9 mouse cellular contexts compared by ENCODE assay signal in the genomic region with DNA sequence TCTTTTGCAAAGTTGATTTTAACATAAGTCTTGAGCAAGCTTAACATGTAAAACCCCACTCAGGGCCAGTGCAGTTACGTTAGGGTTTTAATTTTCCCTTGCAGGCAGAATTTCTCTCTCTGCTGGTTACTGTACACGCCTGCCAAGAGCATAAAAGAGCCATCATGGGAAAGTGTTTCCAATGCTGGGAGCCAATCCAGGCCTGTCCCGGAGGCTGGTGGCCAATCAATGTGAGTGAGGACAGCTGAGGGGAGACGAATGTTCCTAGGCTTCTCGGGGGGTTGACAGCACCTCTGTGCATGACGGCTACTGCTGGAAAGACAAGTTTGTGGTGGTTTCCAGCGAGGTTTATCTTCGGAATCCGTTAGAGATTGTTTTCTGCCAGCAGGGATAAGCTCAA.
DNase-seq lines count a peak whose midpoint lies in the region; TF ChIP-seq lines count a peak whose summit lies in the region.
"Had no signal": no experiment of that assay in that cellular context is flagged by ENCODE, and none has a peak within 500 bp of the region (broad histone marks: within the 10 kb centered on the region; RNA-seq: fewer than 3 reads in every experiment).

No protein-coding gene starts in this region.

- no peak for TF ChIP-seq CTCF in kidney, adult 2 months (conservative IDR thresholded peaks at IDR 0.05; ENCODE audit: insufficient read depth, insufficient read length, low read depth, low read length)

- no peaks in the 10 kb centered on the region for H3K27me3 ChIP-seq in kidney, adult 2 months (replicated peaks; ENCODE audit: control insufficient read depth, insufficient read depth, low read length)

- H3K4me1 ChIP-seq in kidney, adult 2 months (ENCODE audit: control insufficient read depth, insufficient read depth, low read length) = peaks cover 4% of the 10 kb centered on the region; the same call in 1 of the 2 replicates

- no peak overlapping the region for H3K27ac ChIP-seq in kidney, adult 2 months (ENCODE audit: insufficient read depth, low read depth, low read length)

- DNase-seq in kidney, adult 2 months = peak; percentile 23
- no peak for DNase-seq in kidney, adult 11 months
- peak; percentile 32 for DNase-seq in adipocyte (ENCODE audit: low spot score)
- DNase-seq in cerebellum, postnatal 36 days = peak; percentile 27 to 39
- DNase-seq in heart, postnatal 10 days = peak; percentile 78 to 79
- no peak for DNase-seq in layer of hippocampus, postnatal 36 days
- no peak for DNase-seq in left cerebral cortex, postnatal 10 days (ENCODE audit: extremely low spot score in 1 of 2, low spot score in 2 of 2)
- DNase-seq in right cerebral cortex, adult 18-20 months = no peak

- no peak for TF ChIP-seq POLR2A in kidney, adult 2 months (IDR thresholded peaks at IDR 0.05; ENCODE audit: low read depth, low read length)

- intact Hi-C loops in heart, postnatal 10 days (cut with DNase I) = loop anchor here (2.0 kb wide), 1 partner anchor 56 kb away; no protein-coding TSS in a partner anchor
- intact Hi-C loops in left cerebral cortex, postnatal 10 days (cut with DNase I) = no loop called here

- WGBS in kidney, adult 2 months = 77% methylated on average over 9 of the region's 9 CpGs

- H3K36me3 ChIP-seq in kidney, adult 2 months (ENCODE audit: control insufficient read depth, insufficient read depth, low read length) = no peaks in the 10 kb centered on the region
- H3K36me3 ChIP-seq: G1E had no signal

- H3K4me3 ChIP-seq in kidney, adult 2 months (ENCODE audit: insufficient read depth, low read depth, low read length) = no peak overlapping the region

Comparison
In these comparisons a context has a peak if more than half of its experiments do, and no peak if none do; other contexts are left out.
1. DNase-seq: peak in kidney, adult 2 months (single experiment), adipocyte (single experiment), cerebellum, postnatal 36 days (2 of 2) and heart, postnatal 10 days (2 of 2); none in kidney, adult 11 months (single experiment), layer of hippocampus, postnatal 36 days (0 of 2), left cerebral cortex, postnatal 10 days (0 of 2) and right cerebral cortex, adult 18-20 months (single experiment).